Mouse (Mus musculus) cerebellum, adult 2 months (tissue): ENCODE data around the gene Cnot1.

Experiments used
- CTCF ChIP-seq: fragments of 200-500 bp; IDR thresholded peaks from 2 replicates; pipeline ENCODE4 v1.5.1; 2011; ENCODE audit warnings: low read depth, mild to moderate bottlenecking, control low read depth, low read length, moderate library complexity, borderline replicate concordance; ENCODE audit not compliant: insufficient read depth
- POLR2A ChIP-seq: fragments of 200-500 bp; IDR thresholded peaks from 2 replicates; pipeline ENCODE4 v1.6.1; 2011; ENCODE audit warnings: low read length, control low read depth, borderline replicate concordance; ENCODE audit not compliant: insufficient read depth

DNA sequence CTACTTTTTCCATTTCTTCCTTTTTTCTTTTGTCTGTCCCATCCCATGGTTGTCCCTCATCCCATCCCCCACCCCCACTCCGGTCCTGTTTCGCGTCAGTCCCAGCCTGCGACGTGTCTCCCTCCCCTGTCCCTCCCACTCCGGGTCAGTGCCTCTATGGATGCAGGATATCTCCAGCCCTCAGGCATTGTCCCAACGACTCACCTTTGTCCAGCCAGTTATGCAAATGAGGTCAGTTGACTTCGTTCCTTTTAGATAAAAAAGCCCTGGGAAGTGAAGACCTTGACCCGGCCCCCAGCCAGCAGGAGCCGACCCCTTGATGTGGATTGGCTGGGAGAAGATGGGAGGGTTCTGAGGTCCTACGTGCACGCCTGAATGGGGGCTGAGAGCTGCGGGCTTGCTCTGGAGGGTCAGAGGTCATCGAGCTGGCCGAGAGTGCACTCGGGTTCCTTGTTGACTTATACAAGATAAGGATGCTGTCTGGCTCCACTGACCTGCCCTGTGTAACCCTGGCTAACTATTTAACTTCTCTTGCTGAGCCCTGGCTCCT is 26.2 kb upstream of the Cnot1 start:
- TF ChIP-seq CTCF, result no peak
- TF ChIP-seq POLR2A, result no peak
